Mouse (Mus musculus) liver, adult 2 months (tissue): ENCODE results near the gene Ikbip. TPM values are rescaled to one million over a fixed set of nuclear protein-coding genes. Genes with fewer than 3 reads are reported as not detected.

Experiments
- DNase-seq: peaks from one replicate; pipeline ENCODE4 v3.0.0-alpha.2; 2011; ENCODE audit warnings: low read depth, low spot score; ENCODE audit errors: extremely low read depth
- H3K27ac ChIP-seq: fragments of 200-500 bp; replicated peaks from 2 replicates; pipeline ENCODE4 v1.5.1; 2012; ENCODE audit warnings: low read depth, mild to moderate bottlenecking, control low read depth, inconsistent platforms, low read length; ENCODE audit not compliant: insufficient read depth
- H3K27me3 ChIP-seq: fragments of 200-500 bp; 2 replicates; pipeline ENCODE4 v1.6.1; 2012; ENCODE audit warnings: mild to moderate bottlenecking, moderate library complexity, low read length, inconsistent platforms; ENCODE audit not compliant: control insufficient read depth, insufficient read depth
- H3K36me3 ChIP-seq: fragments of 200-500 bp; 2 replicates; pipeline ENCODE4 v1.6.1; 2012; ENCODE audit warnings: low read length, inconsistent platforms; ENCODE audit not compliant: control insufficient read depth, insufficient read depth
- H3K4me1 ChIP-seq: fragments of 200-500 bp; 2 replicates; pipeline ENCODE4 v1.6.1; 2011; ENCODE audit warnings: low read length; ENCODE audit not compliant: control insufficient read depth, insufficient read depth
- H3K4me3 ChIP-seq: fragments of 200-500 bp; 2 replicates; pipeline ENCODE4 v1.5.1; 2011; ENCODE audit warnings: low read depth, mild to moderate bottlenecking, control low read depth, low read length, moderate library complexity; ENCODE audit not compliant: insufficient read depth
- H3K79me2 ChIP-seq: fragments of 200-500 bp; 2 replicates; pipeline ENCODE4 v1.6.1; 2012; ENCODE audit warnings: inconsistent platforms, mild to moderate bottlenecking, low read length, moderate library complexity; ENCODE audit not compliant: control insufficient read depth, insufficient read depth
- H3K9ac ChIP-seq: fragments of 200-500 bp; 2 replicates; pipeline ENCODE4 v1.6.1; 2012; ENCODE audit warnings: low read depth, mild to moderate bottlenecking, control low read depth, inconsistent platforms, low read length
- CTCF ChIP-seq: fragments of 200-500 bp; IDR thresholded peaks from 2 replicates; pipeline ENCODE4 v1.5.1; 2011; ENCODE audit warnings: low read depth, low read length, control low read depth
- POLR2A ChIP-seq: fragments of 200-500 bp; IDR thresholded peaks from 2 replicates; pipeline ENCODE4 v1.6.1; 2011; ENCODE audit warnings: low read length, control low read depth; ENCODE audit not compliant: insufficient read depth; ENCODE audit errors: extremely low read depth
- WGBS: fragments of 180-500 bp; shearing (Covaris S2); methylation state at CpG from one replicate; pipeline ENCODE4 v1.1.7; 2018; 5-methylcytosine and 5-hydroxymethylcytosine counted together
- polyA plus RNA-seq: library from polyadenylated mRNA; depleted of rRNA; stranded (reverse); fragments of >200 nt; gene quantifications from 2 replicates; pipeline ENCODE4 v1.2.3, GENCODE M21; 2012
- total RNA-seq: library from RNA; depleted of rRNA; stranded (reverse); fragments of >200 nt; gene quantifications from 2 replicates; pipeline ENCODE4 v1.2.3, GENCODE M21; 2014

Ikbip gene
- total and polyA plus RNA-seq, 2 experiments, result 0.38 to 6.9 TPM

DNA sequence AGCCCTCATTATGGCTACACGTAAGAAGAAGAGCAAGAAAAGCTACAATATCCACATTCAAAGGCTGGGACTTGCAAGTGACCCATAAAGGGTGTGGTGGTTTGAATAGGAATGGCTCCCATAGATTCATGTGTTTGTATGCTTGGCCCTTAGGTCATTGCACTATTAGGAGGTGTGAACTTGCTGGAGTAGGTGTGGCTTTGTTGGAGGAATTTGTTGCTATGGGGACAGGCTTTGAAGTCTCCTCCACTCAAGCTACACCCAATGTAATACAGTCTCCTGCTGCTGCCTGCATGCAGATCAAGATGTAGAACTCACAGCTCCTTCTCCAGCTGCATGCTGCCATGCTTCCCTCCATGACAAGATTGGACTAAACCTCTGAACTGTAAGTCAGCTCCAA is 48.8 kb downstream of the Ikbip start:
- H3K27me3 ChIP-seq, result no peaks in the 10 kb centered on the region
- 91% methylated on average over 1 of the region's 1 CpGs for WGBS
- DNase-seq, result no peak
- H3K4me1 ChIP-seq, result no peaks in the 10 kb centered on the region
- no peak overlapping the region for H3K4me3 ChIP-seq
- H3K79me2 ChIP-seq, result no peaks in the 10 kb centered on the region
- H3K36me3 ChIP-seq, result no peaks in the 10 kb centered on the region
- no peak overlapping the region for H3K9ac ChIP-seq
- TF ChIP-seq POLR2A (no peak), CTCF (no peak)
- no peak overlapping the region for H3K27ac ChIP-seq

DNA sequence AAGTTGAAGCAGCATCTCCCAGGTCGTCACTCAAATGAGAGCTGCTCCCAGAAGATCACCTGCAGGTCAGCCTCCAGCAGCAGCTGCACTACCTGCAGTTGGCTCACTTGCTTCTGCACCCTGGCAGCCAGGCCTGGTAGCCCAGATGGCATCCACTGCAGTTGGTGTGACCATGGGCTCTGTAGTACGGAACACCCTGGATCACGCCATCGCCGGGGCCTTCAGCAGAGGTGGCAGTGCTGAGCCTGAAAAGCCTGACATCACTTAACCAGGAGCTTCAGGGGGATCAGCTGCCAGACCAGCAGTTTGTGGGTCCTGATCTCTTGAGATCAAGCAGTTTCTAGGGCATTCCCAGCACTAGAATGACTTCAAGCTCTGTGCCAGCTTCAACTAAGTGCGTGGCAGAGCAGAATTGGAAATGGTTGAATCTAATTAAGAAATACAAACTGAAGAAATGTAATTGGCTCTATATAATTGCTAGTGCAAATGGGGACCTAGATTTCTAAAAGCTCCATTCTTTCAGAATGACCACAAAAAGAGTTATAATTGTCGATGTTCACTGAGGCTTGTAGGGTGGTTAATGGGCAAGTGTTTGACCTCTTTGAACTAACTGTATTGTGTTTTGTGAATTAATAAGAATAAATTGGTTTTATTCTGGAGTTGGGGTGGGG is 52.7 kb downstream of the Ikbip start:
- 95% methylated on average over 7 of the region's 7 CpGs for WGBS
- Histone ChIP-seq H3K4me3 (no peak overlapping the region), H3K27me3 (no peaks in the 10 kb centered on the region), H3K79me2 (no peaks in the 10 kb centered on the region), H3K9ac (no peak overlapping the region), H3K4me1 (no peaks in the 10 kb centered on the region), H3K36me3 (no peaks in the 10 kb centered on the region), H3K27ac (no peak overlapping the region)
- no peak for DNase-seq
- TF ChIP-seq POLR2A (no peak), CTCF (no peak)

DNA sequence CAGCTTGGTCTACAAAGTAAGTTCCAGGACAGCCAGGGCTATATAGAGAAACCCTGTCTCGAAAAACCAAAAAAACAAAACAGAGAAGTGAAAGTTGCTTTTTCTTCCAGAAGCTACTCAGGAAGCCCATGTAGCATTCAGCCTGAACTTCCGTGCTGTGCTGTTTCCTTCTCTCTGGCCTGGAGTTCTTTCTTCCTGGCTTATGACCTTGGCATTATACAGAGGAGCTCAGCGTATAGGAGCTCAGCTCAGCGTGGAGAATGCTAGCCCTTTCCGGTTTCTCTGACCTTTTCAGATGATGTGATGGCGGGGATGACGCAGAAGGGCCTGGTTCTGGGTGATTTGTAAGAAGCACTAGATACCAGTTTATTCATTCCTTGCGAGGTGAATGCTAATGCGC is 54.7 kb downstream of the Ikbip start:
- no peak overlapping the region for H3K9ac ChIP-seq
- DNase-seq, result peak; percentile 37
- H3K79me2 ChIP-seq, result no peaks in the 10 kb centered on the region
- H3K4me1 ChIP-seq, result no peaks in the 10 kb centered on the region
- H3K36me3 ChIP-seq, result no peaks in the 10 kb centered on the region
- WGBS, result 77% methylated on average over 9 of the region's 9 CpGs
- H3K27ac ChIP-seq, result peak overlapping the region; percentile 63; the same call in 1 of the 2 replicates
- no peak overlapping the region for H3K4me3 ChIP-seq
- TF ChIP-seq POLR2A, result no peak
- no peak for TF ChIP-seq CTCF
- H3K27me3 ChIP-seq, result no peaks in the 10 kb centered on the region

DNA sequence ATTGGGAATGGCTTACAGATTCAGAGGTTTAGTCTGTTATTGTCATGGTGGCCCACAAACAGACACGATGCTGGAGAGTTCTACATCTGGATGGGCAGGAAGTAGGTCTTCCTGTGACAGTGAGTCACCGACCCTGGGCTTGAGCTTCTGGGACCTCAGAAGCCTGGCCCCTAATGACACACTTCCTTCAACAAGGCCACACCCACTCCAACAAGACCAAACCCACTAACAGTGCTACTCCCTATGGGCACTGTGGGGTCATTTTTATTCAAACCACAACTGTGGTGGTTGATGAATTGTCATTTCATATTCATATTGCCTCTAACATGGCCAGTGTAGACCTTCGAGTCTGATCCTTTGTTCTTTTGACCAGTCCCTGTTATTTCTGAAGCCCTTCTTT is 55.6 kb downstream of the Ikbip start:
- no peaks in the 10 kb centered on the region for H3K27me3 ChIP-seq
- H3K4me3 ChIP-seq, result no peak overlapping the region
- 84% methylated on average over 3 of the region's 3 CpGs for WGBS
- peak; percentile 24 for DNase-seq
- no peak overlapping the region for H3K27ac ChIP-seq
- H3K36me3 ChIP-seq, result no peaks in the 10 kb centered on the region
- H3K9ac ChIP-seq, result no peak overlapping the region
- no peaks in the 10 kb centered on the region for H3K79me2 ChIP-seq
- TF ChIP-seq CTCF, result no peak
- no peak for TF ChIP-seq POLR2A
- no peaks in the 10 kb centered on the region for H3K4me1 ChIP-seq

DNA sequence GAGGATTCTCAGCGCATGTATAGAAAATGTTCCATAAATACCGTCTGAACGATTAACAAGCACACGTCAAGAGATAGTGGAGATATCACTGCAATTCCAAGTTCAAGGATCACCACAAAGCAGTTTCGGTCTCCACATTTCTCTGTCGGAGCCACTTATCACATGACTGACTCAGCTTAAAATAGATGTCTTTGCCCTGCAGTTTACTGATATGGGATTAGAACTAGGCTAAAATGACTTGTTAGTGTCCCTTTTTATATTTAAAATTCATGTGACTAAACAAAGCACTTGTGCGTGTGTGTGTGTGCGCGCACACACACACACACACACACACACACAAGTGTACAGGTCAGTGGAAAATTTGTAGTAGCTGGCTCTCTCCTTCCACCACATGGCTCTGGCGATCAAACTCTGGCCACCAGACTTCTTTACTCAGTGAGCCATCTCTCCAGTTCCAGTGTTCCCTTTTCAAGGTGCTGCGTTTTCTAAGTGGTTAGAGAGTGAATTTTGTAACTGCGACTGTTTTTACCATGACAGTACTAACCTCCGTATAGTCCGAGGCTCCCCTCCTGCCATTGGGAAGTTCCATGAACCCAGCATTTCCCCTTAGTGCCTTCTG is 56.5 kb downstream of the Ikbip start:
- Histone ChIP-seq H3K36me3 (no peaks in the 10 kb centered on the region), H3K27me3 (no peaks in the 10 kb centered on the region), H3K79me2 (no peaks in the 10 kb centered on the region), H3K4me3 (no peak overlapping the region), H3K9ac (no peak overlapping the region), H3K27ac (no peak overlapping the region), H3K4me1 (no peaks in the 10 kb centered on the region)
- no peak for DNase-seq
- 73% methylated on average over 14 of the region's 14 CpGs for WGBS
- TF ChIP-seq CTCF, result no peak
- no peak for TF ChIP-seq POLR2A

DNA sequence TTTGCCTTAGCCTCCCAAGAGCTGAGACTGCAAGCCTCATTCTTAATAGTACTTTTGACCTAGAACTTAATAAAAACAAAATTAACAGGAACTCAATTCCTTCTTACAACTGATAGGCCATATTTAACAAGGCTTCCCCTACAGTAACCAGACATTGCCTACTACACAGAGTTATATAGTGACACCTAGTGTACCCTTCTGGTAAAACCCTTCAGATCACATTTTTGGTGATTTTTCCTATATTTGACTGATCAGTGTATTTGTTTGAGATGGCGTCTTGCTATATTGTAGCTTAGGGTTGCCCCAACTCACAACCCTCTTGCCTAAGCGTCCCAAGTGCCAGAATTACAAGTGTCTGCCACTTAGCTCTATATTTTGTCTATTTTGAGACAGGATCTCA is 58.8 kb downstream of the Ikbip start:
- H3K27ac ChIP-seq, result no peak overlapping the region
- no peak for TF ChIP-seq POLR2A
- TF ChIP-seq CTCF, result peak; percentile 49
- no peaks in the 10 kb centered on the region for H3K4me1 ChIP-seq
- DNase-seq, result peak; percentile 59
- peaks cover 6% of the 10 kb centered on the region; the same call in 1 of the 2 replicates for H3K36me3 ChIP-seq
- 11% methylated on average over 2 of the region's 2 CpGs for WGBS
- H3K27me3 ChIP-seq, result no peaks in the 10 kb centered on the region
- H3K4me3 ChIP-seq, result no peak overlapping the region
- no peak overlapping the region for H3K9ac ChIP-seq
- no peaks in the 10 kb centered on the region for H3K79me2 ChIP-seq
